Mouse (Mus musculus) limb, embryonic 14.5 days (tissue): ENCODE measurements around the gene Pde6h. TPM values are rescaled to one million over a fixed set of nuclear protein-coding genes. Genes with fewer than 3 reads are reported as not detected.

Experiments used
- ATAC-seq: fragments of 200-750 bp; cut with Nextera tagmentation; 2 replicates; pipeline ENCODE4 v1.8.0; 2017; ENCODE audit warnings: low read depth, moderate number of reproducible peaks, moderate TSS enrichment; ENCODE audit not compliant: low FRiP score
- DNase-seq: peaks from one replicate; pipeline ENCODE4 v3.0.0-alpha.2; 2015; ENCODE audit warnings: low spot score
- H3K27ac ChIP-seq: fragments of 300-500 bp; sonication (generic); replicated peaks from 2 replicates; pipeline ENCODE4 v1.5.1; 2014; ENCODE audit warnings: low read depth, mild to moderate bottlenecking, low read length, moderate library complexity, mixed read lengths
- H3K27me3 ChIP-seq: fragments of 300-500 bp; sonication (generic); 2 replicates; pipeline ENCODE4 v1.6.1; 2014; ENCODE audit warnings: low read length, mixed read lengths; ENCODE audit not compliant: control insufficient read depth, insufficient read depth
- H3K36me3 ChIP-seq: fragments of 300-500 bp; sonication (generic); 2 replicates; pipeline ENCODE4 v1.6.1; 2014; ENCODE audit warnings: mild to moderate bottlenecking, low read length, moderate library complexity, mixed read lengths; ENCODE audit not compliant: control insufficient read depth, insufficient read depth
- H3K4me1 ChIP-seq: fragments of 300-500 bp; sonication (generic); 2 replicates; pipeline ENCODE4 v1.6.1; 2014; ENCODE audit warnings: antibody characterized with exemption, low read length, mixed read lengths; ENCODE audit not compliant: control insufficient read depth, insufficient read depth
- H3K4me2 ChIP-seq: fragments of 300-500 bp; sonication (generic); replicated peaks from 2 replicates; pipeline ENCODE4 v1.6.1; 2014; ENCODE audit warnings: low read depth, mild to moderate bottlenecking, low read length, moderate library complexity; ENCODE audit not compliant: severe bottlenecking
- H3K4me3 ChIP-seq: fragments of 300-500 bp; sonication (generic); replicated peaks from 2 replicates; pipeline ENCODE4 v1.5.1; 2014; ENCODE audit warnings: low read length
- H3K9ac ChIP-seq: fragments of 300-500 bp; sonication (generic); 2 replicates; pipeline ENCODE4 v1.6.1; 2014; ENCODE audit warnings: mild to moderate bottlenecking, low read depth, low read length, moderate library complexity; ENCODE audit not compliant: severe bottlenecking
- H3K9me3 ChIP-seq: fragments of 300-500 bp; sonication (generic); 2 replicates; pipeline ENCODE4 v1.6.1; 2016; ENCODE audit warnings: low read length; ENCODE audit not compliant: control insufficient read depth
- POLR2A ChIP-seq: fragments of 200-500 bp; IDR thresholded peaks from 2 replicates; pipeline ENCODE4 v1.8.0; 2012; ENCODE audit warnings: inconsistent platforms, mild to moderate bottlenecking, moderate library complexity, borderline replicate concordance; ENCODE audit not compliant: insufficient read depth, insufficient read length; ENCODE audit errors: extremely low read depth
- WGBS: fragments of 180-500 bp; shearing (Covaris S2); extraction: QIAGEN DNeasy Blood & Tissue Kit; methylation state at CpG from one replicate; pipeline ENCODE4 v1.1.7; 2014; 5-methylcytosine and 5-hydroxymethylcytosine counted together
- polyA plus RNA-seq, 2 experiments: library from polyadenylated mRNA; depleted of rRNA in 1 of 2; stranded (reverse) in 1 of 2; unstranded in 1 of 2; fragments of >200 nt; fragmentation: Nextera tagmentation in 1 of 2; extraction: Ambion mirVana in 1 of 2; gene quantifications; 2 replicates each; pipeline versions ENCODE4 v1.2.1 to v1.2.3; 2012 to 2014

The Pde6h gene
- polyA plus RNA-seq, 2 experiments = 0.20 to 0.23 TPM

DNA sequence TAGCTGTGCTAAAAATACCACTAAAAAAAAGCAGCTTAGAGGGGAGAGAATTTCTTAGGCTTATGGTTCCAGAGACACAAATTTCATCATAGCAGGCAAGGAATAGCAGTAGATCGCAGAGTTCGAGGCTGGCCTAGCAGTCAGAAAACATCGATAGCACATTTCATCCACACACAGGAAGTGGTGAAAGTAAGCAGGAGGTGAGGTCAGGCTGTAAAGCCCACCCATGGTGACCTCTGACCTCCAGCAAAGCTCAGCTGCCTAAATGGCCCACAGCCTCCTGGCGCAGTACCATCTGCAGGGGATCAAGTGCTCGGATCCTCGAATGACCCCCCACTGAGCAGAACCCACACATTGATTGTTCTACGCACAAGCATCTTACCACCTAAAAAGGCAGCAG lies 59.6 kb downstream of the Pde6h start:
- no peak for ATAC-seq
- H3K9ac ChIP-seq = no peak overlapping the region
- H3K4me3 ChIP-seq = no peak overlapping the region
- 47% methylated on average over 7 of the region's 7 CpGs for WGBS
- TF ChIP-seq POLR2A = no peak
- H3K4me2 ChIP-seq = no peak overlapping the region
- no peaks in the 10 kb centered on the region for H3K27me3 ChIP-seq
- no peak for DNase-seq
- no peak overlapping the region for H3K27ac ChIP-seq
- H3K4me1 ChIP-seq = peaks cover 10% of the 10 kb centered on the region; the same call in 1 of the 2 replicates
- no peaks in the 10 kb centered on the region for H3K36me3 ChIP-seq
- H3K9me3 ChIP-seq = no peaks in the 10 kb centered on the region

DNA sequence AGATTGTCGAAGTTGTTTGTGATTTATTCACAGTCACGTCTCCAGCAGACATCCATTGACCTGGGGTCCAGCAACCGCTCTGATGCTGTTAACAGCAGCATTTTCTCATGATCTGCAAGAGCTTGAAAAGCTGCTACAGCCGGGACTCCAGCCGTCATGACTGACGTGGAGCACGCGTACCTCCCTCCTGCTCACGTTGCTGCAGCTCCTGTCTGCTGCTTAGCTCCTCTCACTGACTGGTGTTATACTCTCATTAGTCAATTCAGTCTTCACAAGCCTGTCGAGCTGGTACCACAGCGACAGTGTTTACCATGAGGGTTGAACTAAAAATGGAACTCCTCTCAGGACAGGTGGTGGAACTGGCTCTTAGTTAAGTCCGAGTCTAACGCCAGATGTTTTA lies 62.4 kb downstream of the Pde6h start:
- H3K27ac ChIP-seq = no peak overlapping the region
- H3K4me1 ChIP-seq = peaks cover 19% of the 10 kb centered on the region; the same call in 1 of the 2 replicates
- no peaks in the 10 kb centered on the region for H3K9me3 ChIP-seq
- H3K4me3 ChIP-seq = no peak overlapping the region
- DNase-seq = no peak
- 0 out of 2 replicates have a peak overlapping the region, but pooled peaks have one; percentile 3 for H3K4me2 ChIP-seq
- H3K9ac ChIP-seq = no peak overlapping the region
- WGBS = 38% methylated on average over 13 of the region's 13 CpGs
- no peaks in the 10 kb centered on the region for H3K27me3 ChIP-seq
- ATAC-seq = no peak
- H3K36me3 ChIP-seq = no peaks in the 10 kb centered on the region
- TF ChIP-seq POLR2A = no peak

- DNase-seq = no peak
- WGBS = 55% methylated on average over 11 of the region's 11 CpGs
- Histone ChIP-seq H3K4me2 (no peak overlapping the region), H3K4me3 (no peak overlapping the region), H3K9ac (no peak overlapping the region), H3K36me3 (no peaks in the 10 kb centered on the region), H3K9me3 (no peaks in the 10 kb centered on the region), H3K4me1 (peaks cover 21% of the 10 kb centered on the region; the same call in 1 of the 2 replicates), H3K27ac (no peak overlapping the region), H3K27me3 (no peaks in the 10 kb centered on the region)
- ATAC-seq = no peak
- no peak for TF ChIP-seq POLR2A
These were observed 63.1 kb downstream of the Pde6h start for GRCm38 (mm10) chr6:136986718-136987117.

DNA sequence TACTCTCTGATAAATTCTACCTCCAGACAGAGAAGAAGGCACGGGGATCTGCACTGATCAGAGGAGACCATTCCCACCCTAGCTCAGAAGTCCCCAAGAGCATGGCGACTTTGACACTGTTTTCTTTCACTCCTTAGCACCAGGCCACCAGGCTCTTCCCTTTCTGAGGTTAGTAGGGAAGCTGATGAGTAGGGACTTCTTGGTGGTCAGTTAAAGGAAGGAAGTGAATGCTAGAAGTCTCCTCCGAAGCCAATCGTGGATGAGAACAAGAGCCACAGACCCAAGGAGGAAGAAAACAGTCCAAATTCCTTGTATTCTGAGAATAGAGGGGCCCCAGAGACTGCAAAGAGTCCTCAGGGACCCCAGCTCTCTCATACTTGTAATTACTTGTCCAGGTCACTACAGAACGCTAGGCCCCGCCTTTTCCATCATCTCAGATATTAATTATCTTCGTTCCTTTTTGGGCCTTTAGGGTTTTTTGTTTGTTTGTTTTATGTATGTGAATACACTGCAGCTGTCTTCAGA lies 65.0 kb downstream of the Pde6h start:
- H3K4me2 ChIP-seq = no peak overlapping the region
- no peaks in the 10 kb centered on the region for H3K27me3 ChIP-seq
- peaks cover 21% of the 10 kb centered on the region; the same call in 1 of the 2 replicates for H3K4me1 ChIP-seq
- ATAC-seq (no peak), DNase-seq (no peak)
- H3K36me3 ChIP-seq = no peaks in the 10 kb centered on the region
- H3K4me3 ChIP-seq = no peak overlapping the region
- WGBS = 89% methylated on average over 7 of the region's 7 CpGs
- no peak for TF ChIP-seq POLR2A
- H3K27ac ChIP-seq = no peak overlapping the region
- H3K9ac ChIP-seq = no peak overlapping the region
- H3K9me3 ChIP-seq = no peaks in the 10 kb centered on the region

DNA sequence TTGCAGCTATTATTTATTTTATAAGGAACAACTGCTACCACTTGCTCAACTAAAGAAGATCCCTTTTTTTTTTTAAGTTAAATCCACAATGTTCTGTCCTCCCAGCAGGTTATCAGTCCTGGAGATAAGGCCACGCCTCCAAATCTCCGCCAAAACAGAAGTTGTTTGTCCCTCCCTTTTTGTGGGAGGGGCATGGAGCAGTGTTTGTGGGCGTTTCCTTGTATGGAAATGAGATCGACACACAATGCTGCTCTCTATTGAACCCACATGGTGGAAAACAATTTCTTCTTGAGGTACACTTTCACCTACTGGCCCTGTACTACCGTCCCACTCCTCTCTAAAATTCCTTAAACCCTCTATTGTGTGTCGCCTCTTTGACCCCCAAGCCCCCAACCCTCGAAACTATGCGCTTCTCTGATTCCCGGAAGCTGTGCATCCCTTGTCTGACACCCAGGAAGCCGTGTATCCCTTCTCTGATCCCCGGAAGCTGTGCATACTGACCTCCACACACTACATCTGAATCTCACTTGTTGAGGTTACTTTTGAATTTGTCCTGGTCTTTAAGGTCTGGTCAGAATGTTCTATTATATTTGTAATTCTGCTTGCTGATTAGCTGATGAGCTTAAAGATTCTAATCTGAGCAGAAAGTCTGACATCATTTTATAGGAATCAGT lies 66.3 kb downstream of the Pde6h start:
- ATAC-seq (no peak), DNase-seq (peak; percentile 26)
- Histone ChIP-seq H3K9me3 (no peaks in the 10 kb centered on the region), H3K27ac (no peak overlapping the region), H3K36me3 (no peaks in the 10 kb centered on the region), H3K9ac (no peak overlapping the region), H3K27me3 (no peaks in the 10 kb centered on the region), H3K4me2 (no peak overlapping the region), H3K4me3 (no peak overlapping the region), H3K4me1 (peaks cover 21% of the 10 kb centered on the region; the same call in 1 of the 2 replicates)
- WGBS = 35% methylated on average over 11 of the region's 11 CpGs
- no peak for TF ChIP-seq POLR2A
